Mouse (Mus musculus): ENCODE results near the gene Cox4i2. TPM values are rescaled to one million over a fixed set of nuclear protein-coding genes. Genes with fewer than 3 reads are reported as not detected.

The Cox4i2 gene
- polyA plus RNA-seq, 1 experiment from 2014 or later: 4.4 TPM

DNA sequence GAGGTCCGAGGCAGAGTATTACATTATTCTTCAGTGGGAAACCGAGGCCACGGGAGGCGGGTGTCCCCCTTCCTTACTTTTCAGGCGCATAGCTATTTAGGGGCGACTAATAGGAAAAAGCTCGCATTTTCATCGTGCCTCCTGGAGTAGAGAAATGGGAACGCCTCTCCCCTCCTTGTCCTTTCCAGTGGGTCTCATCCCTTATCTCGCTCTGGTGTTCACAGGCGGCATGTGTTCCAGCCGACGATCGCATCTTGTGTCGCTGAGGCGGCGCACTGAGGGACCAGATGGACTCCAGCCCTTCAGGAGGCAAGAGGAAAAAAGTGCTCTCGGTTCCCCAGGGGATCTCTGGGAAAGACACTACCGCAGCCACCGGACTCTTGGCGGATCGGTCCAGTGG is 17.2 kb upstream of the Cox4i2 start:
- Histone ChIP-seq H3K27me3 (no peaks in the 10 kb centered on the region), H3K9ac (replicated peaks) (peak overlapping the region; percentile 49), H3K4me3 (peak overlapping the region; percentile 53), H3K9me3 (no peaks in the 10 kb centered on the region), H3K36me3 (no peaks in the 10 kb centered on the region), H3K4me1 (peaks cover 60% of the 10 kb centered on the region), H3K27ac (replicated peaks) (peak overlapping the region; percentile 38; the same call in 1 of the 2 replicates), H3K4me2 (replicated peaks) (peak overlapping the region; percentile 94)
- WGBS: under 1% methylated on average over 22 of the region's 22 CpGs
- no peak for ATAC-seq (replicated peaks)

DNA sequence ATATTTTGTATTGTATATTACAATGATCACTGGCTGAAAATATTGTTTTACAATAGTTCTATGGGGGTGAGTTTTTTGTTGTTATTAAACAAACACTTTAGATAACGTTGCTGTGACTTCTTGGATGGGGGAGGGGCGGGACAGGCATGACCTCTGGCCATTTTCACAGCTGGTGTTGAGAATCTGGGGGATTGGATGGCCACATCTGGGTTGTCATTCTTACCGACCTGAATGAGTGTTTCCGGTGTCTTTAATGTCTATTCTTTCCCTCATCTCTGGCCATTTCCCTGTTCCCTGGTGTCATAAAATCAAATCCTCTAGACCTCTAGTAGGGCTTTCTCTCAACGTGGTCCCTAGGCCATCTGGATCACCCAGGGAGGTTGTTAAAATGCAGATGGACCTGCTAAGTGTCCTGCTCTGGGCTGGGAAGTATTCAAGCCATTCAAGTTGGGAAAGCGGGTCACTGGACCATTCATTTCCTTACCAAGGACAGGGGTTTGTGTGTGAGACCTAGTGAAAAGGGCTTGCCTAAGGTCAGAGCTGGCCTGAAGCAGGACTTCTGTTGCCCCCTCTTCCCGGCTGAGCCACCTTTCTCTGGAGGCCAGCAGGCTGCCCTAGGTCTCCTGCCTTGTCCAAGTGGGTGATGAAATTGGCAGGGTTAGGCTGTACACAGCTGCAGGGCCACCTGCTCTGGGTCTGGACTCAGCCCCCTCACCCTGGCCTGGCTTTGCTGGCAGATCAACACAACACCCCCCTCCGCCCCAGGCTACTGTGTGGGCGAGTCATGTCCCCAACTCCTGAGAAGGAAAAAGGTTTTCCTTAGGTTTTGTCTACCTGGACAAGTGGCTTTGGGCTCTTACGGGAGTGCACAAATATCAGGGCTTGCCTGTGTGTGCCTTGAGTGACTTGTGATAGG is 16.4 kb upstream of the Cox4i2 start:
- no peaks in the 10 kb centered on the region for H3K36me3 ChIP-seq
- H3K4me3 ChIP-seq: peak overlapping the region; percentile 53
- WGBS: 26% methylated on average over 10 of the region's 10 CpGs
- H3K9me3 ChIP-seq: no peaks in the 10 kb centered on the region
- peak overlapping the region; percentile 49; the same call in 1 of the 2 replicates for H3K9ac ChIP-seq (replicated peaks)
- 0 out of 2 replicates have a peak overlapping the region, but pooled peaks have one; percentile 5 for H3K27ac ChIP-seq (replicated peaks)
- no peaks in the 10 kb centered on the region for H3K27me3 ChIP-seq
- ATAC-seq (replicated peaks): no peak
- H3K4me1 ChIP-seq: peaks cover 63% of the 10 kb centered on the region
- H3K4me2 ChIP-seq (replicated peaks): peak overlapping the region; percentile 94

DNA sequence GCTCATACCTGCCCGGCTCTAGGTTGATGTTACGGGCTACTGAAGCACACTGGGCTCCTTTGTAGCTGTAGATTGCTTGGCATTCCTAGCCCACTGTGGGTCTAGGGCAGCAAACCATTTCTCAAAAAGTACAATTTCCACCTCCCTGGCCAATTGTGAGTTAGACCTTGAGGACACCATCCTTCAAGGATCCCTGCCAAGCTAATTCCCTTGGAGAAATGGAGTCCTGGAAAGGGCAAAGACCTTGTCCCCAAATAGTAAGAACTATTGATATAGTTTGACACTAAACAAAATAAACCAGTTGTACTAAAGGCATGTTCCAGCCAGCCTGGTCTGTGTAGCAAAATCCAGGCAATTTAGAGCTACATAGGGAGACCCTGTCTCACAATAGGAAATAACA is 15.6 kb upstream of the Cox4i2 start:
- Histone ChIP-seq H3K4me3 (peak overlapping the region; percentile 53; the same call in 1 of the 2 replicates), H3K9me3 (no peaks in the 10 kb centered on the region), H3K9ac (replicated peaks) (no peak overlapping the region), H3K27me3 (no peaks in the 10 kb centered on the region), H3K27ac (replicated peaks) (0 out of 2 replicates have a peak overlapping the region, but pooled peaks have one; percentile 5), H3K36me3 (no peaks in the 10 kb centered on the region), H3K4me1 (peaks cover 63% of the 10 kb centered on the region), H3K4me2 (replicated peaks) (peak overlapping the region; percentile 94)
- WGBS: 79% methylated on average over 2 of the region's 2 CpGs
- no peak for ATAC-seq (replicated peaks)

DNA sequence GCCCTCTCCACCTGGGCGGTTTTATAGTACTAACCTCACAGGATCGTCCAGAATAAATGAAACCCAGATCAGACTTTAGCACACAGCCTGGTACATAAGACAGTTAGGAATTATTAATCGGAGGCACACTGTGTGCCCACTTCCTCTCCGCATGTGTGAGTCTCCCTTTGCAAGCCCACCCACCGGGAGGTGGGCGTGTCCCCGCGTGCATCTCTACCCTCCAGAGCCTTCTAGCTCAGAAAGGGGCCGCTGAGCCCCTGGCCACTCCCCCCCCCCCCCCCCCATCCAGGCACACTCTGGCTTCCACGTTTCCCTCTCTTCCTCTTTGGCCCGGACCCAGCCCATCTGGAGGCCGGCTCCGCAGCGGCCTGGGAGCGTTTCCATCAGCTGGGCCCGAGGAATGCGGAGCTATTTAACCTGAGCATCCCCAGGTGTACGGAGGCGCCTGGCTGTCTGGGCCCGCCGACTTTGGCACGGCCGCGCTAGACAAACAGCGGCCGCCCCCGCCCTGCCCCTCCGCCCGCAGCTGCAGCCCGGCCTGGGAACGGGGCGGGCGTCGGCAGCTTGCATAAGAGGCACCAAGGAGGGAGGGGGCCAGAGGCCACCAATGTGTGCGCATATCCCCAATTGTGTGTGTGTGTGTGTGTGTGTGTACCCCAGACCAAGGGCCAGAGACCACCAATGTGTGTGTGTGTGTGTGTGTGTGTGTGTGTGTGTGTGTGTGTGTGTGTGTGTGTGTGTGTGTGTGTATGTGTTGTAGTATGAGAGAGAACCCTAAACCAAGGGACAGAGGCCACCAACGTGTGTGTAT is 14.7 kb upstream of the Cox4i2 start:
- peaks cover 62% of the 10 kb centered on the region for H3K4me1 ChIP-seq
- no peak for ATAC-seq (replicated peaks)

DNA sequence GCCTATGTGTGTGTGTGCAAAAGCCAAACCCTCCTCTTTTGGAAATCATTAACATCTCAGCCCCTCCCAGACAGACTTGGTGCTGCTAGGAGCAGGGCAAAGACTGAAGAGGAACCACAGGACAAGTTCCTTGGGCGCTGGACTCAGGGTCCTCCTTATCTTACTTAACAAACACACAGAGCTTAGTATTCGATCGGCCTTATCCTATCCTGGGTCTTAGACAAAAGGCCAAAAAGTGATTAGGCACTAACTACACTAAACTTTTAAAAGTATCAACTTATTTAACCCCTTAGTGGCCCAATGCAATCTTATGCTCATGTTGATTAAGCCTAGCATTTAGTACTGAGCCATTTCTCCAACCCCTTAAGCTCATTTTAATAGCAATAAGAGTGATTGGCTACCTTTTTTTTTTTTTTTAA is 14.1 kb upstream of the Cox4i2 start:
- Histone ChIP-seq H3K4me2 (replicated peaks) (no peak overlapping the region), H3K9ac (replicated peaks) (no peak overlapping the region), H3K27me3 (no peaks in the 10 kb centered on the region), H3K9me3 (no peaks in the 10 kb centered on the region), H3K27ac (replicated peaks) (no peak overlapping the region), H3K4me1 (peaks cover 56% of the 10 kb centered on the region), H3K4me3 (no peak overlapping the region), H3K36me3 (no peaks in the 10 kb centered on the region)
- ATAC-seq (replicated peaks): no peak
- WGBS: 37% methylated on average over 3 of the region's 3 CpGs

More for the DNA sequence above, 14.7 kb upstream of the Cox4i2 start:
- H3K27me3 ChIP-seq: no peaks in the 10 kb centered on the region
- H3K4me3 ChIP-seq: peak overlapping the region; percentile 41
- 2% methylated on average over 33 of the region's 36 CpGs for WGBS
- H3K9ac ChIP-seq (replicated peaks): peak overlapping the region; percentile 46
- peak overlapping the region; percentile 94 for H3K4me2 ChIP-seq (replicated peaks)
- H3K36me3 ChIP-seq: no peaks in the 10 kb centered on the region
- H3K9me3 ChIP-seq: no peaks in the 10 kb centered on the region
- peak overlapping the region; percentile 33; the same call in 1 of the 2 replicates for H3K27ac ChIP-seq (replicated peaks)

DNA sequence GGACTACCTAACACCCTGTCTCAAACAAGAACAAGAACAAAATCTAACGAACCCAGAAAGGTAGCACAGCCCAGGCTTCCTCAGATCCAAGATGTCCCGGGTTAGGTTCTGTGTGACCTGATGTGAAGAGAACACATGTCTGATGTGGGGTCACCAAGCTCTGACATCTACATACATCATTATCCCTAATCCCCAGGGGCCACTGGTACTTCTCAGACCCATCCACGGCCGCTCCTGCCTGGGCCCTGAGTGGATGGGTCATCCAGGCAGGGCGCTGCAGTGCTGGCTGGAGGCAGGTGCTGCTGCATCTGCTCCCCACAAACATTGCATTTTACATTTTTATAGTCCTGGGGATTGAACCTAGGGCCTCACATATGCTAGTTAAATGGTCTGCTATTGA is 13.5 kb upstream of the Cox4i2 start:
- H3K36me3 ChIP-seq: no peaks in the 10 kb centered on the region
- no peak overlapping the region for H3K27ac ChIP-seq (replicated peaks)
- H3K9me3 ChIP-seq: no peaks in the 10 kb centered on the region
- no peaks in the 10 kb centered on the region for H3K27me3 ChIP-seq
- H3K4me3 ChIP-seq: no peak overlapping the region
- WGBS: 89% methylated on average over 5 of the region's 5 CpGs
- H3K4me2 ChIP-seq (replicated peaks): no peak overlapping the region
- peaks cover 51% of the 10 kb centered on the region for H3K4me1 ChIP-seq
- no peak for ATAC-seq (replicated peaks)
- H3K9ac ChIP-seq (replicated peaks): no peak overlapping the region

DNA sequence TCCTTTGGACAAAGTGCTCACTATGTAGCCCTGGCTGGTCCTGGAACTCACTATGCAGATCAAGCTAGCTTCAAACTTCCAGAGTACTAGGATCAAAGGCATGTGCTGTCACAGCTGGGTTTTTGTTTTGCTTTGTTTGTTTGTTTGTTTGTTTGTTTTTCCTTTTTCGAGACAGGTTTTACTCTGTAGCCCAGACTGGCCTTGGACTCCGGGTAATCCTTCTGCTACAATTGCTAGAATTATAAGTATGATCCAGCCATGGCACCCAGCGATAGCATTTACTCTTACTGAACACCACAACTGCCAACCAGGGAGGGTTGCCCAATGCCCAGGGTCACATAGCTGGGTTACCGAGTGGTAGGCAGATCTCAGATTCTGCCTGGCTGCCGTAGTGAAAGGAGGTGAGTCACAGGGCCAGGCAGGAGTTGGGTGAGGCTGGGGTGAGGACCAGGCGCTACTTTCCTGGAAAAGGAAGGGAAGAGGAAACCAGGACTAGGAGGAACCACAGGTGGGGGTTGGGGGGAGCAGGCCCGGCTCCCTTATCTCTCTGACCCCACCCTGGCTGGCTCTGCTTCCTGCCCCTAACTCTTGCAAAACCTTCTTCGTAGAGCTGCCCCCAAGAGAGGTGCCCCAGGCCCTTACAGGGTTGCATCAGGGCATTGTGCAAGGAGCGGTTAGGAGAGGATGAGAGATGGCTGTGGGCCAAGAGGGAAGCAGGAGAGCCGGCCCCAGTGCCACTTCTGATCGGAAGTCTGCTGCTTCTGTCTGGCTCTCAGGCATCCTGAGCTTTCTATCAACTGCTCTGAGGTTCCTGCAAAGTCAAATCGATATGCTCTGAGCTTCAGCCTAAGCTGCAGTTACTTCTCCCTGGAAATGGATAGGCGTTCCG is 12.6 kb upstream of the Cox4i2 start:
- Histone ChIP-seq H3K4me2 (replicated peaks) (no peak overlapping the region), H3K36me3 (no peaks in the 10 kb centered on the region), H3K4me3 (no peak overlapping the region), H3K27ac (replicated peaks) (no peak overlapping the region), H3K9ac (replicated peaks) (no peak overlapping the region), H3K27me3 (no peaks in the 10 kb centered on the region), H3K4me1 (peaks cover 42% of the 10 kb centered on the region), H3K9me3 (no peaks in the 10 kb centered on the region)
- 44% methylated on average over 14 of the region's 14 CpGs for WGBS
- ATAC-seq (replicated peaks): no peak

DNA sequence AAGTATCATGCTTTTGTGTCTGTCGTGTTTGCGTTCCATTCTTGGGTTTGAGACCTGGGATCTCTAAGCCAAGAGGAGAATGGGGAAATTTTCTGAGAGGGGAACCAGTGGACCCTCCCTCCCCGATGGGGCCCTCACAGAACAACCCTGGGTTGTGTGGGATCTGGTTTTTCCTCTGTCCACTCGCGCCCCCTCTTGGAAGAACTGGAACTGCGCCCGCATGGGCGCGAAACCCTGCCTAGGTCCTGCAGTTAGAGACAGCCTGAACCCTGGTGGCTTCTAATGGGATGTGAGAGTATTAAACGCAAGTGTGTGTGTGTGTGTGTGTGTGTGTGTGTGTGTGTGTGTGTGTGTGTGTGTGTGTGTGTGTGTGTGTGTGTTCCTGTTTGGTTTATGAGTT is 11.5 kb upstream of the Cox4i2 start:
- Histone ChIP-seq H3K27ac (replicated peaks) (no peak overlapping the region), H3K36me3 (no peaks in the 10 kb centered on the region), H3K4me2 (replicated peaks) (no peak overlapping the region), H3K4me3 (no peak overlapping the region), H3K4me1 (peaks cover 32% of the 10 kb centered on the region), H3K9ac (replicated peaks) (no peak overlapping the region), H3K9me3 (no peaks in the 10 kb centered on the region), H3K27me3 (no peaks in the 10 kb centered on the region)
- 17% methylated on average over 10 of the region's 10 CpGs for WGBS
- peak; percentile 67; the same call in 1 of the 2 replicates for ATAC-seq (replicated peaks)

DNA sequence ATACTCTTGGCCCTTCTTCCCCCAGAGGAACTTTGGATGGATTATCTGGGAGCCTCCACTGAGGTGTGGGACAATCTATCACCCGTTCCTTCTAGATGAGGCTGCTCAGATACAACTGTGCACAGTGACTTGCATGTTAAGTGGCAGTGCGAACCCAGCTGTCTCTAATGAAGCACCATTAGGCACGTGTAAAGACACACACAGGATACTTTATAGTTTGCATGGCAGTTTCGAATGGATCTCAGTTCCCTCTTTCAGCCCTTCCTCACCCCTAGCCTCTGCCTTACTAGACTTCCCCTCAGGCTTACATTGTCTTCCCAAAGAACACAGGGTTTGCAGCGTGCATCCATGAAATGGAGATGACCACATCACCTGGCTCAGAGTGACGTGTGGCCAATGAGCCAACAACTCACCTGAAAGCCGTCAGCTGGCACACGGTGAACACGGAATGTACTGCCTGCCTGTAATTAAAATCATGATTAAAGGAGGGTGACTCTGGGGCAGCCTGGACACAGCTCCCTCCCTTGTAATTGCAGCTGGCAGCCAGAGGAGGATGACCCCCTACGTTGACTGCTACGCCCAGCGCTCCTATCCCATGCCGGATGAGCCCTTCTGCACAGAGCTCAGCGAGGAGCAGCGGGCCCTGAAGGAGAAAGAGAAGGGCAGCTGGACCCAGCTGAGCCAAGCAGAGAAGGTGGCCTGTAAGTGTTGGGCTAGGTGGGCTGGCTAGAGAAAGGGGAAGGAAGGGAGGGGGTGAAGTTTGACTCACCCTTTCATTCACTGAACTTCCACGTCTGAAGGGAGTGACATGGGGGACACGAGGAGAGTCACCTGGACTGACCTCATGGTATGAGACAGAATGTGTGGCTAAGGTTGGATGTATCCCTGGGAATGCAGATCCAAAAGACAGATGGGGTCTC is 2.8 kb downstream of the Cox4i2 start:
- Histone ChIP-seq H3K4me3 (no peak overlapping the region), H3K4me2 (replicated peaks) (no peak overlapping the region), H3K9ac (replicated peaks) (no peak overlapping the region), H3K27ac (replicated peaks) (no peak overlapping the region), H3K36me3 (no peaks in the 10 kb centered on the region), H3K4me1 (peaks cover 12% of the 10 kb centered on the region), H3K27me3 (no peaks in the 10 kb centered on the region), H3K9me3 (no peaks in the 10 kb centered on the region)
- ATAC-seq (replicated peaks): no peak; the same call in 1 of the 2 replicates
- 69% methylated on average over 17 of the region's 17 CpGs for WGBS

DNA sequence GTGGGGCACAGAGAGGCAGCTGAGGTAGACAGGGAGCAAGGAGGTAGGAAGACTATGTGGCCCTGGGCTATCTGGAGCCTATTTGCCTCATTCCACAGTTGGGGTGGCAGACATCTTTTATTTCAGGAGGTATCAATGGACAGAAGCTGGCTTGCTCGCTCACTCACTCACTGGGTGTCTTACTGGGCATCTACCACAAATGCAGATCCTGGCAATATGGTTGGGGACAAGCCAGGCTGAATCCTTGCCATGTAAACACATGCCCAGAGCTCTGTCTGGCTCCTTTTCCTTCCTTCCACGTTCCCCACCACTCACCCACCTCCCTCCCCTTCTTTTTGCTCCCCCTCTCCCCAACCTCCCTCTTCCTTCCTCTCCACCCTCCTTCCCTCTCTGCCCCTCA is 3.5 kb downstream of the Cox4i2 start:
- H3K4me2 ChIP-seq (replicated peaks): no peak overlapping the region
- no peaks in the 10 kb centered on the region for H3K27me3 ChIP-seq
- WGBS: 42% methylated on average over 2 of the region's 2 CpGs
- no peaks in the 10 kb centered on the region for H3K36me3 ChIP-seq
- H3K27ac ChIP-seq (replicated peaks): no peak overlapping the region
- H3K4me3 ChIP-seq: no peak overlapping the region
- no peaks in the 10 kb centered on the region for H3K9me3 ChIP-seq
- ATAC-seq (replicated peaks): peak; percentile 64
- H3K4me1 ChIP-seq: peaks cover 12% of the 10 kb centered on the region
- no peak overlapping the region for H3K9ac ChIP-seq (replicated peaks)
